Mouse (Mus musculus) lung, embryonic 15.5 days (tissue): ENCODE measurements at regions not wholly inside any gene's neighbourhood (a gene's known extent, or its start where the extent isn't known, plus 50 kb on each side); places are given as distances from the start of the nearest gene placed in this dataset.

Experiments used
- ATAC-seq: fragments of 200-750 bp; cut with Nextera tagmentation; 2 replicates; pipeline ENCODE4 v1.8.0; 2017; ENCODE audit warnings: moderate number of reproducible peaks, borderline replicate concordance; ENCODE audit not compliant: low FRiP score, low TSS enrichment; ENCODE audit errors: extremely low read depth
- H3K27ac ChIP-seq: fragments of 300-500 bp; sonication (generic); 2 replicates; pipeline ENCODE4 v1.5.1; 2015; ENCODE audit warnings: moderate library complexity, mild to moderate bottlenecking, inconsistent platforms
- H3K27me3 ChIP-seq: fragments of 300-500 bp; sonication (generic); 2 replicates; pipeline ENCODE4 v1.6.1; 2015; ENCODE audit warnings: inconsistent platforms
- H3K36me3 ChIP-seq: fragments of 300-500 bp; sonication (generic); 2 replicates; pipeline ENCODE4 v1.6.1; 2015; ENCODE audit warnings: inconsistent platforms
- H3K4me1 ChIP-seq: fragments of 300-500 bp; sonication (generic); 2 replicates; pipeline ENCODE4 v1.6.1; 2015; ENCODE audit warnings: inconsistent platforms
- H3K4me2 ChIP-seq: fragments of 300-500 bp; sonication (generic); 2 replicates; pipeline ENCODE4 v1.6.1; 2015; ENCODE audit warnings: inconsistent platforms, mild to moderate bottlenecking, moderate library complexity
- H3K4me3 ChIP-seq: fragments of 300-500 bp; sonication (generic); 2 replicates; pipeline ENCODE4 v1.5.1; 2015; ENCODE audit warnings: mild to moderate bottlenecking, inconsistent platforms
- H3K9ac ChIP-seq: fragments of 300-500 bp; sonication (generic); 2 replicates; pipeline ENCODE4 v1.6.1; 2015; ENCODE audit warnings: inconsistent platforms
- H3K9me3 ChIP-seq: fragments of 300-500 bp; sonication (generic); 2 replicates; pipeline ENCODE4 v1.6.1; 2016; ENCODE audit warnings: inconsistent platforms
- WGBS: fragments of 180-500 bp; shearing (Covaris S2); methylation state at CpG from one replicate; pipeline ENCODE4 v1.1.7; 2015; 5-methylcytosine and 5-hydroxymethylcytosine counted together

DNA sequence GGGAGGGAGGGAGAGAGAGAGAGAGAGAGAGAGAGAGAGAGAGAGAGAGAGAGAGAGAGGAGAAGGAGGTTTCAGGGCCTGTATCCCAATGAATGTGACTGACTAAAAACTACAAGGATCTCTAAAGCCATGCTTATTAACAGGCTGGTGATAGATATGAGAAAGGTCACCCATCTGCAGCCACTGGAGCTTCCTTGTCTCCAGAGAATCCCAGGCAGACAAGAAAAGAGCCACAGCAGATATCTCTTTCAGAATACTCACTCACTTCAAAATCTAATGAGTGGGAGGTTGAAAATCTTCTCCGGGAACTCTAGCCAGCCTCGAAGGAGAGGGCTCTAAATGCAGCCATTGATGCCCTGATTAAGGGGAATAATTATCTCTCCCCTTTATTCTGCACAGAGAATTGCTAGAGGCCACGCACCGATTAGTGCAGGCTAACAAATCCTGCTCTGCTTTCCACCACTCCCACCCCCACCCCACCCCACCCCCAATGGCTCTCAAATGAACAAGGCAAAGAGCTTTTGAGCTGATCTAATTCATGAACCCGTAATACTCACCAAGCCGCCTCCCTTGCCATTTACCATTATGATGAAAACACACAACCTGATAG, 189.5 kb upstream of the Sox9 start:
- H3K9me3 ChIP-seq, result no peaks in the 10 kb centered on the region
- no peak overlapping the region for H3K4me3 ChIP-seq
- H3K4me1 ChIP-seq, result no peaks in the 10 kb centered on the region
- no peaks in the 10 kb centered on the region for H3K36me3 ChIP-seq
- no peak overlapping the region for H3K9ac ChIP-seq
- H3K27ac ChIP-seq, result no peak overlapping the region
- no peak overlapping the region for H3K4me2 ChIP-seq
- ATAC-seq, result no peak
- WGBS, result 66% methylated on average over 6 of the region's 6 CpGs
- H3K27me3 ChIP-seq, result no peaks in the 10 kb centered on the region

DNA sequence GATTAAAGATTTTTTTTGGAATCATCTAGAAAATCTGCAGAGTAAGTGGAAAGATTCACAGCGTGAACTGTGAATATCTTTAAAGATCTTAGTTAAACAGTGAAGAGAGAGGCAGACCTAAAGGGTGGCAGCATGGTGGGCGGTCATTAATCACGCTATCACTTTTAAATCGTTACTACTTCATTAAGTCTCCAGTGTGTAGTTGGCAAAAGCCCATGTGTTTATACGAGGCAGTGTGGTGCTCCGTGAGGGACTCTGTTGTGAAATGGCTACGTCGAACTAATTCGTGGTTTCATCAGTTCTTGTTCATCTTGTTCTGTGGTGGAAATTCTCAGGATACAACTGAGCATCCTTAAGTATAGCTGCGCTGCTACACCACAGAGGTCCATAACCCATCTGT, 188.2 kb upstream of the Sox9 start:
- no peak for ATAC-seq
- no peak overlapping the region for H3K9ac ChIP-seq
- no peaks in the 10 kb centered on the region for H3K36me3 ChIP-seq
- no peaks in the 10 kb centered on the region for H3K27me3 ChIP-seq
- H3K9me3 ChIP-seq, result no peaks in the 10 kb centered on the region
- no peak overlapping the region for H3K4me2 ChIP-seq
- H3K27ac ChIP-seq, result no peak overlapping the region
- H3K4me3 ChIP-seq, result no peak overlapping the region
- no peaks in the 10 kb centered on the region for H3K4me1 ChIP-seq
- WGBS, result 48% methylated on average over 10 of the region's 10 CpGs

DNA sequence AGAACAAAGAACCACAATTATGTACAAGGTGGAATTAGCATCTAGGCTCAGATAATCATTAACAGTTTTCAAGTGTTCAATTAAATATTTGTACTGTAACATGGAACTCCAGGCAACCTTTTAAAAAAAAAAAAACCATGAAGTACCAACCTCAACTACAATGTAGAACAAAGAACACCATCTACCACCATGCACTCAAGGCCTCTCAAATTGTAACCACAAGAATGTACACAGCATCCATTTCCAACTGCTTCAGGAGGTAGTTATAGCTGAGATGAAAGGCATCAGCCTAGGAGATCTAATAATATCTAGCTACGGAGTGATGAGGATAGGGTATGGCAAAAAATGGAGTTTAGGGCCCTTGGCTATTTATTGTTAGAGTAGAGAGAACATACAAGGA, 174.7 kb upstream of the Sox9 start:
- Histone ChIP-seq H3K27ac (no peak overlapping the region), H3K36me3 (no peaks in the 10 kb centered on the region), H3K4me1 (0 out of 2 replicates have a peak, but pooled peaks cover 6% of the 10 kb centered on the region), H3K4me3 (no peak overlapping the region), H3K27me3 (no peaks in the 10 kb centered on the region), H3K4me2 (no peak overlapping the region), H3K9ac (no peak overlapping the region), H3K9me3 (no peaks in the 10 kb centered on the region)
- ATAC-seq, result peak; percentile 76; the same call in 1 of the 2 replicates
- 69% methylated on average over 1 of the region's 1 CpGs for WGBS

GRCm38 (mm10) chr11:112609277-112609676, 172.7 kb upstream of the Sox9 start:
- Histone ChIP-seq H3K9me3 (no peaks in the 10 kb centered on the region), H3K4me1 (0 out of 2 replicates have a peak, but pooled peaks cover 6% of the 10 kb centered on the region), H3K9ac (no peak overlapping the region), H3K4me2 (no peak overlapping the region), H3K4me3 (no peak overlapping the region), H3K27me3 (no peaks in the 10 kb centered on the region), H3K36me3 (no peaks in the 10 kb centered on the region), H3K27ac (no peak overlapping the region)
- ATAC-seq, result no peak
- WGBS, result 61% methylated on average over 3 of the region's 3 CpGs

- Histone ChIP-seq H3K4me2 (no peak overlapping the region), H3K9me3 (no peaks in the 10 kb centered on the region), H3K4me1 (0 out of 2 replicates have a peak, but pooled peaks cover 6% of the 10 kb centered on the region), H3K27me3 (no peaks in the 10 kb centered on the region), H3K27ac (no peak overlapping the region), H3K36me3 (no peaks in the 10 kb centered on the region), H3K9ac (no peak overlapping the region), H3K4me3 (no peak overlapping the region)
- 59% methylated on average over 11 of the region's 11 CpGs for WGBS
- no peak for ATAC-seq
Measured at GRCm38 (mm10) chr11:112611073-112611472, 171.0 kb upstream of the Sox9 start.

DNA sequence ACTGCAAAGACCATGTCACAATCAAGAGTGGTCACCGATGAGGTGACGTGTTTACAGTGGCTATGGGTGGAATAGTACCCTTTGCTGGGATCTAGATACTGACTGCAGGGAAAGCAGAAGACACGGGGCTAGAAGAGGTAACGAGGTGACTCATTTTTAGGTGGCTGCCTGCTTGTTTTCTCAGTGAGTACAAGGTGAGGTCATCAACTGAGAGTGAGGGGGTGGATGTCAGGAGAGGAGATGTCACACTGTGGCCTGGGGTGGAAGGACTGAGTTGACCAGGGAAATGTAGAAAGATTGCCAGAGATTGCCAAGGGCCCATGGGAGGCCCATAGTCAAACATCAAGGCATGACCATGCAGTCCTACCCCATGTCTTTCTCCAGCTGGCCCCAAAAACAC, 166.4 kb upstream of the Sox9 start:
- Histone ChIP-seq H3K9me3 (no peaks in the 10 kb centered on the region), H3K4me1 (peaks cover 1% of the 10 kb centered on the region; the same call in 1 of the 2 replicates), H3K9ac (no peak overlapping the region), H3K27ac (no peak overlapping the region), H3K4me2 (no peak overlapping the region), H3K36me3 (no peaks in the 10 kb centered on the region), H3K27me3 (no peaks in the 10 kb centered on the region), H3K4me3 (no peak overlapping the region)
- 70% methylated on average over 4 of the region's 4 CpGs for whole genome bisulfite sequencing
- no peak for ATAC-seq

- Histone ChIP-seq H3K27me3 (no peaks in the 10 kb centered on the region), H3K4me1 (peaks cover 11% of the 10 kb centered on the region), H3K9me3 (no peaks in the 10 kb centered on the region), H3K36me3 (no peaks in the 10 kb centered on the region), H3K4me2 (no peak overlapping the region), H3K9ac (no peak overlapping the region), H3K4me3 (no peak overlapping the region), H3K27ac (no peak overlapping the region)
- ATAC-seq, result no peak
- 68% methylated on average over 2 of the region's 2 CpGs for WGBS
Measured at GRCm38 (mm10) chr11:112616942-112617341, 165.1 kb upstream of the Sox9 start.

DNA sequence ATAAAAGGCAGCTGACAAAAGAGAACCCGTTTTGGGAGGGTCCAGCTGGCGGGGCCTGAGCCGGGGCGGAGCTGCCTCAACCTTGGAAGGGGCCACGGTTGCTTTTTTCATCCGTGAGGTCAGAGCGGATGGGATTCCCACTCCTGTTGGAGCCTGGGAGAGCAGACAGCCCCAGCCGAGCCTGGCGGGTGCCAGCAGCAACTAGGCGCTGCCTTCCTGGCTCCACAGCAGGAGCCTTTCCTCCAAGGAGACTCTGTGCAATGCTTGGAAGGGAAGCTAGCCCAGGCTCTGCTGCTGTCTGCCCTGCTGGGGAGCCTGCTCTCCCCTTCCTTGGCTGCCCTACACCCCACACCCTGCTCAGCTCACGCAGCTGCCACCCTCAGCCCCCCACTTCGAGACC, 161.1 kb upstream of the Sox9 start:
- Histone ChIP-seq H3K4me2 (peak overlapping the region; percentile 47), H3K27me3 (no peaks in the 10 kb centered on the region), H3K9me3 (no peaks in the 10 kb centered on the region), H3K4me3 (no peak overlapping the region), H3K36me3 (no peaks in the 10 kb centered on the region), H3K9ac (peak overlapping the region; percentile 23; the same call in 1 of the 2 replicates), H3K27ac (no peak overlapping the region), H3K4me1 (peaks cover 12% of the 10 kb centered on the region)
- ATAC-seq, result peak; percentile 78; the same call in 1 of the 2 replicates
- 15% methylated on average over 12 of the region's 12 CpGs for WGBS

GRCm38 (mm10) chr11:112621385-112622120, 160.5 kb upstream of the Sox9 start:
- ATAC-seq, result no peak
- Histone ChIP-seq H3K4me2 (no peak overlapping the region), H3K9ac (no peak overlapping the region; the same call in 1 of the 2 replicates), H3K4me3 (no peak overlapping the region), H3K27ac (no peak overlapping the region), H3K36me3 (no peaks in the 10 kb centered on the region), H3K4me1 (peaks cover 12% of the 10 kb centered on the region), H3K9me3 (no peaks in the 10 kb centered on the region), H3K27me3 (no peaks in the 10 kb centered on the region)
- WGBS, result 44% methylated on average over 9 of the region's 9 CpGs

DNA sequence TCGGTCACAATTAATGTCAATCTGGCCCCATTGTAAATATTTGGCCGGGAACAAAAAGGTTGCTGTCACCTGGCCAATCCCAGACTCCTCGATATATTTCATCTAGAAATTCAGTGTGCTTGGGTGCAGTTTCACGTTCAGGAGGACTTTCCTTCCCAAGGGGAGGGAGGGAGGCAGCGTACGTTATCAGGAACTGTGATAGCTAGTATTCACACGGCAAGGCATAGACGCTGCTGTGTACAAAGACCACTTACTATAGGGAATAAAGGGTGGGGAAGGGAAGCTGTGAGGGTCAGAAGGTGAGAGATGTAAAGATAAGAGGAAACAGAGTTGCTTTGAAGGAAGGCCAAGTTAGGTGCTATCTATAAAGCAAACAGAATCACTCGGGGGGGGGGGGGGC, 132.7 kb upstream of the Sox9 start:
- WGBS, result 22% methylated on average over 9 of the region's 9 CpGs
- H3K27ac ChIP-seq, result no peak overlapping the region
- H3K4me3 ChIP-seq, result no peak overlapping the region
- no peaks in the 10 kb centered on the region for H3K36me3 ChIP-seq
- no peak for ATAC-seq
- H3K4me2 ChIP-seq, result no peak overlapping the region
- H3K4me1 ChIP-seq, result peaks cover 9% of the 10 kb centered on the region
- no peaks in the 10 kb centered on the region for H3K9me3 ChIP-seq
- no peaks in the 10 kb centered on the region for H3K27me3 ChIP-seq
- H3K9ac ChIP-seq, result no peak overlapping the region

DNA sequence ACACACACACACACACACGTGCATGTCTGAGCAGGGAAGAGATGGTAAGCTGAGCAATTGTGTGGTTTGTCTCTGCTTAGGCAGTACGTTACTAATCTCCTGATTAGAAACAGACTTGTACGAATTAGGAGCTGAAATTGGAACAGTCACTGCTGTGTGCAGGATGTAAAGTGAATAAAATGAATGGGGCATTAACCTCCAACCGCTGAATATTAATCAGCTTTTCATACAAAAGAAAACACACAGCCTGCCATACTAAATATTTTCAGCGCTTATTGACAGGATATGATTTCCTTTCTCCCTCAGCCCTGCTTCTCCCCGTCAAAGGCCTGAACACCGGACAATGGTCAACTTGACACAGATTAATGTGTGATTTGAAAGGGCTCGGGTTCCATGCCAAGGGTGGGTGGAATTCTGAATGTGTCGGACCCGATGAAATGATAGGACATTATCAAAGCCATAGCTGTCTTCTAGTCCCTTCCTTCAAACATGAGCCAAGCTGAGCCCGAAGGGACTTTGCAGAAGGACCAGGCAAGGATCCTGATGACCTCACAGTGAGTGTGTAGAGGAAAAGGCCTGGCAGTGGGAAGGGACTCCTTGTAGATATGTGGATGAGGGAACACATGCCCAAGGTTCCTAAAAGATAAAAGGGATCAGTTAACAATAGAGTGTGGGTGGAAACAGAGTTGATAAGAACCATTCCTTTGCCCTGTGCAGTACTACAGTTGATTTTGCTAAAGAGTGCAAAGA, 124.4 kb upstream of the Sox9 start:
- no peak for ATAC-seq
- H3K4me1 ChIP-seq, result no peaks in the 10 kb centered on the region
- WGBS, result 50% methylated on average over 11 of the region's 11 CpGs

DNA sequence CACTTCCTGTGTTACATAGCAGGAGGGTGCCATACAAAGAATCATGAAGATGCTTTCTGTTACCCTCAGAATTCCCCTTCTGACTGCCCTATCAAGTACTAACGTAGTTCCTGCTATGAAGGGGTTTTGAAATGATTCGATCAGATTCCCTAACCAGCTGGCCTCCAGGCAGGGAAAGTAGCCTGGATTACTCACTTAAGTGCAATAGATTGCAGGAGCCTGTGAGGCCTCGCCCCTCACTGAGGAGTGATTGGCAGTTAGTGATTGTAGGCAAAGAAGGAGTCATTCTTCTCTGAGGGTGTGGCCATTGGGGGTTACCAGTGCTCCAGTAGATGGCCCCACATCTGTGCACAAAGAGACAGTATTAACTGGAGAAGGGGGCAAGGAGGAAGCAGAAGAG, 122.1 kb upstream of the Sox9 start:
- 65% methylated on average over 3 of the region's 3 CpGs for WGBS
- no peak for ATAC-seq
- no peaks in the 10 kb centered on the region for H3K9me3 ChIP-seq

More for the DNA sequence above, 124.4 kb upstream of the Sox9 start:
- no peaks in the 10 kb centered on the region for H3K27me3 ChIP-seq
- no peaks in the 10 kb centered on the region for H3K9me3 ChIP-seq
- H3K27ac ChIP-seq, result no peak overlapping the region
- H3K36me3 ChIP-seq, result no peaks in the 10 kb centered on the region
- no peak overlapping the region for H3K4me3 ChIP-seq
- H3K4me2 ChIP-seq, result no peak overlapping the region
- no peak overlapping the region for H3K9ac ChIP-seq

More for the DNA sequence above, 122.1 kb upstream of the Sox9 start:
- H3K9ac ChIP-seq, result no peak overlapping the region
- H3K4me1 ChIP-seq, result no peaks in the 10 kb centered on the region
- no peaks in the 10 kb centered on the region for H3K36me3 ChIP-seq
- no peak overlapping the region for H3K4me3 ChIP-seq
- no peak overlapping the region for H3K4me2 ChIP-seq
- no peak overlapping the region for H3K27ac ChIP-seq
- H3K27me3 ChIP-seq, result no peaks in the 10 kb centered on the region
